Mouse (Mus musculus): ENCODE measurements around the gene Sbf2. TPM values are rescaled to one million over a fixed set of nuclear protein-coding genes. Genes with fewer than 3 reads are reported as not detected.
A peak's percentile ranks its signal among the peaks of the same experiment; 100 is the strongest.
"Not testable (repeated sequence)": the region's sequence is repeated elsewhere in the genome, so short reads cannot be mapped to it uniquely, and the experiment has no call there.

Gene Sbf2
- polyA plus RNA-seq, 1 experiment from 2014 or later = 41.3 TPM

- in situ Hi-C loops (cut with MboI; ENCODE audit: low pct_unique_long_range_greater_than_20kb) = no loop called here
- no peak for TF ChIP-seq CTCF (IDR thresholded peaks at IDR 0.05)
- ATAC-seq (no peak), DNase-seq (ENCODE audit: low read depth, low spot score) (no peak)
- ChIA-PET POLR2A (no interaction called here), CTCF (interaction anchor here (0.8 to 0.9 kb wide), 2 partner anchors 23 to 67 kb away, joined by 3 read pairs; no protein-coding TSS in a partner anchor)
- no peaks in the 10 kb centered on the region for H3K27me3 ChIP-seq
Observed at GRCm38 (mm10) chr7:110584159-110584558, 30.6 kb downstream of the Sbf2 start.

GRCm38 (mm10) chr7:110583705-110584104, 31.0 kb downstream of the Sbf2 start:
- ATAC-seq (no peak), DNase-seq (ENCODE audit: low read depth, low spot score) (no peak)
- in situ Hi-C loops (cut with MboI; ENCODE audit: low pct_unique_long_range_greater_than_20kb) = no loop called here
- no peaks in the 10 kb centered on the region for H3K27me3 ChIP-seq
- POLR2A ChIA-PET = no interaction called here
- CTCF ChIA-PET = interaction anchor here (0.8 to 0.9 kb wide), 2 partner anchors 23 to 67 kb away, joined by 3 read pairs; no protein-coding TSS in a partner anchor
- TF ChIP-seq CTCF (IDR thresholded peaks at IDR 0.05) = no peak

- no peak for DNase-seq (ENCODE audit: low read depth, low spot score)
Observed at GRCm38 (mm10) chr7:110565815-110566549, 48.7 kb downstream of the Sbf2 start.

GRCm38 (mm10) chr7:110561647-110562046, 53.1 kb downstream of the Sbf2 start:
- no peaks in the 10 kb centered on the region for H3K27me3 ChIP-seq
- CTCF ChIA-PET = no interaction called here
- ATAC-seq (no peak), DNase-seq (ENCODE audit: low read depth, low spot score) (no peak)
- POLR2A ChIA-PET = no interaction called here
- TF ChIP-seq CTCF (IDR thresholded peaks at IDR 0.05) = no peak
- in situ Hi-C loops (cut with MboI; ENCODE audit: low pct_unique_long_range_greater_than_20kb) = no loop called here

More at GRCm38 (mm10) chr7:110565815-110566549, 48.7 kb downstream of the Sbf2 start:
- CTCF ChIA-PET = interaction anchor here (0.6 to 1.7 kb wide), 2 partner anchors 12 to 17 kb away, joined by 3 to 6 read pairs; no protein-coding TSS in a partner anchor
- no peaks in the 10 kb centered on the region for H3K27me3 ChIP-seq
- POLR2A ChIA-PET = interaction anchor here (0.9 kb wide), 1 partner anchor 11 kb away, joined by 3 read pairs; no protein-coding TSS in a partner anchor
- no peak for TF ChIP-seq CTCF (IDR thresholded peaks at IDR 0.05)
- in situ Hi-C loops (cut with MboI; ENCODE audit: low pct_unique_long_range_greater_than_20kb) = no loop called here
- no peak for ATAC-seq

GRCm38 (mm10) chr7:110557001-110557400, 57.7 kb downstream of the Sbf2 start:
- TF ChIP-seq CTCF (IDR thresholded peaks at IDR 0.05) = no peak
- CTCF ChIA-PET = interaction anchor here (0.6 kb wide), 1 partner anchor 115 kb away, joined by 3 read pairs; no protein-coding TSS in a partner anchor

GRCm38 (mm10) chr7:110556221-110556620, 58.5 kb downstream of the Sbf2 start:
- ATAC-seq (no peak), DNase-seq (ENCODE audit: low read depth, low spot score) (no peak)
- POLR2A ChIA-PET = no interaction called here
- in situ Hi-C loops (cut with MboI; ENCODE audit: low pct_unique_long_range_greater_than_20kb) = no loop called here
- no peak for TF ChIP-seq CTCF (IDR thresholded peaks at IDR 0.05)
- CTCF ChIA-PET = no interaction called here
- H3K27me3 ChIP-seq = no peaks in the 10 kb centered on the region

More at GRCm38 (mm10) chr7:110557001-110557400, 57.7 kb downstream of the Sbf2 start:
- no peaks in the 10 kb centered on the region for H3K27me3 ChIP-seq
- DNase-seq (ENCODE audit: low read depth, low spot score) (no peak), ATAC-seq (no peak)
- in situ Hi-C loops (cut with MboI; ENCODE audit: low pct_unique_long_range_greater_than_20kb) = no loop called here
- POLR2A ChIA-PET = no interaction called here

GRCm38 (mm10) chr7:110555260-110555659, 59.5 kb downstream of the Sbf2 start:
- ChIA-PET CTCF (interaction anchor here (0.9 to 1.1 kb wide), 2 partner anchors 9 to 12 kb away, joined by 3 read pairs; no protein-coding TSS in a partner anchor), POLR2A (interaction anchor here (1.0 kb wide), 1 partner anchor 11 kb away, joined by 3 read pairs; no protein-coding TSS in a partner anchor)
- no peaks in the 10 kb centered on the region for H3K27me3 ChIP-seq
- DNase-seq (ENCODE audit: low read depth, low spot score) = no peak
- in situ Hi-C loops (cut with MboI; ENCODE audit: low pct_unique_long_range_greater_than_20kb) = no loop called here
- no peak for TF ChIP-seq CTCF (IDR thresholded peaks at IDR 0.05)
- no peak for ATAC-seq

- TF ChIP-seq CTCF (IDR thresholded peaks at IDR 0.05) = peak; percentile 44
- in situ Hi-C loops (cut with MboI; ENCODE audit: low pct_unique_long_range_greater_than_20kb) = loop anchor here (5.0 to 10.0 kb wide), 2 partner anchors 79 to 263 kb away; partner anchors contain the start of gene Adm
- ChIA-PET POLR2A (no interaction called here), CTCF (interaction anchor here (1.2 to 1.5 kb wide), 3 partner anchors 18 to 82 kb away, joined by 3 to 6 read pairs (median 4); no protein-coding TSS in a partner anchor)
- H3K27me3 ChIP-seq = no peaks in the 10 kb centered on the region
- ATAC-seq (no peak), DNase-seq (ENCODE audit: low read depth, low spot score) (no peak)
Observed at GRCm38 (mm10) chr7:110548268-110548667, 66.5 kb downstream of the Sbf2 start.

- TF ChIP-seq CTCF (IDR thresholded peaks at IDR 0.05) = no peak
- in situ Hi-C loops (cut with MboI; ENCODE audit: low pct_unique_long_range_greater_than_20kb) = loop anchor here (10.0 kb wide), 1 partner anchor 259 kb away; no protein-coding TSS in a partner anchor
- H3K27me3 ChIP-seq = no peaks in the 10 kb centered on the region
Observed at GRCm38 (mm10) chr7:110543341-110543740, 71.4 kb downstream of the Sbf2 start.

GRCm38 (mm10) chr7:110539266-110539665, 75.5 kb downstream of the Sbf2 start:
- ChIA-PET CTCF (no interaction called here), POLR2A (no interaction called here)
- in situ Hi-C loops (cut with MboI; ENCODE audit: low pct_unique_long_range_greater_than_20kb) = no loop called here
- no peaks in the 10 kb centered on the region for H3K27me3 ChIP-seq
- no peak for DNase-seq (ENCODE audit: low read depth, low spot score)
- no peak for TF ChIP-seq CTCF (IDR thresholded peaks at IDR 0.05)
- ATAC-seq = no peak

More at GRCm38 (mm10) chr7:110543341-110543740, 71.4 kb downstream of the Sbf2 start:
- CTCF ChIA-PET = interaction anchor here (0.9 kb wide), 1 partner anchor 107 kb away, joined by 3 read pairs; no protein-coding TSS in a partner anchor
- ATAC-seq = no peak
- no peak for DNase-seq (ENCODE audit: low read depth, low spot score)
- POLR2A ChIA-PET = no interaction called here

GRCm38 (mm10) chr7:110530295-110530694, 84.4 kb downstream of the Sbf2 start:
- in situ Hi-C loops (cut with MboI; ENCODE audit: low pct_unique_long_range_greater_than_20kb); CTCF ChIA-PET; ATAC-seq; DNase-seq (ENCODE audit: low read depth, low spot score); H3K27me3 ChIP-seq; POLR2A ChIA-PET: not testable (repeated sequence)
